Comparison of ENCODE assay signal across 9 mouse cellular contexts in the genomic region with DNA sequence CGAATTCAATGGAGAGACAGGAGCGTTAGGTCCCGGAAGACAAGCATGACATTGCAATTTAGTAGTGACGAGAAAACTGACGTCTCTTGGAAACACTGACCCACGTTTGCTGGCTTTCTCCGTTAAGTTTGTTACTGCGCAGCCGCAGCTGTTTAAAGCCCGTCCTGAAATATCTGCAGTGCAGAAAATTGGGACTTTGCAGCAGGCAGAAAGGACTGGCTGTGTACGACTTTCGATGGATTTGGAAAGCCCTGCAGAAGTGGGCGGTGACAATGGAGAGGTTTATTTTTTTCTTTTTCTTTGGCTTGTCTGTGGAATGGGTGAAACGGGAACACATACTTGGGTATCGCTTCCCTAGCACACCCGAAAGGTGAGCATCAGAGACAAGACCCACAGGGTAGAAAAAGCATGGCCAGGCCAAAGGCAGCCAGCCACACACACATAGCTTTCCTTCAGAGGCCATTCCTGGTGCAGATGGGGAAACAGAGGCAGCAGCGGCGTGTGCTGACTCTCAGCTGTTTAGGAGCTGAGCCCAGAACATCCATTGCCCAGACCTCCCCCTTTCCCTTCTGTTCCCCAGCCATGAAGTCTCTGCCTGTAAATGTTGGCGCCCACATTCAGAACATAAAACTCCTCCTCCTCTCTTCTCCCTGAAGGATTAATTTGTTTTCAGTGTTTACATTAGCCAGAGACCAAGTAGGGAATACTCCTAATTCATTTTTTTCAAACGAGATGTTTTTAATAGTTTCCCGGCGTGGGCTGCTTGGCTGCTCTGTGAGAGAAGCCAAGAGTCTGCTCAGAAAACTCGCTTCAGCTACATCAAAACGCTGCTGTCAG.
A peak's percentile ranks its signal among the peaks of the same experiment; 100 is the strongest.
DNase-seq lines count a peak whose midpoint lies in the region.
"Had no signal": no experiment of that assay in that cellular context is flagged by ENCODE, and none has a peak within 500 bp of the region (broad histone marks: within the 10 kb centered on the region; RNA-seq: fewer than 3 reads in every experiment).

No protein-coding gene starts in this region.

- DNase-seq in cerebellum, adult 18-20 months = peak; percentile 22 to 27
- DNase-seq in cerebellum, postnatal 10 days = no peak
- peak; percentile 21 for DNase-seq in lung, postnatal 10 days
- no peak for DNase-seq in lung, adult 18-20 months
- peak; percentile 50 to 64 for DNase-seq in layer of hippocampus, postnatal 14 days (ENCODE audit: low spot score in 2 of 2)
- peak; percentile 56 to 78 for DNase-seq in right cerebral cortex, postnatal 36 days (ENCODE audit: low spot score in 2 of 2)
- no peak for DNase-seq in urinary bladder, adult 2 months (ENCODE audit: low spot score)
- DNase-seq in spleen, adult 18-20 months = no peak
- DNase-seq: forebrain, postnatal 0 days had no signal

Comparison
In these comparisons a context has a peak if more than half of its experiments do, and no peak if none do; other contexts are left out.
1. DNase-seq: peak in cerebellum, adult 18-20 months (2 of 2), lung, postnatal 10 days (single experiment), layer of hippocampus, postnatal 14 days (2 of 2) and right cerebral cortex, postnatal 36 days (2 of 2); none in cerebellum, postnatal 10 days (0 of 2), lung, adult 18-20 months (0 of 2), urinary bladder, adult 2 months (single experiment) and spleen, adult 18-20 months (0 of 2).